Mouse (Mus musculus) heart, embryonic 11.5 days (tissue): ENCODE results near the gene BC017158. TPM values are rescaled to one million over a fixed set of nuclear protein-coding genes. Genes with fewer than 3 reads are reported as not detected.
A peak's percentile ranks its signal among the peaks of the same experiment; 100 is the strongest.

Source experiments
- ATAC-seq: fragments of 200-750 bp; cut with Nextera tagmentation; replicated peaks from 2 replicates; pipeline ENCODE4 v1.8.0; 2017; ENCODE audit warnings: moderate library complexity; ENCODE audit not compliant: insufficient number of reproducible peaks, low FRiP score, low TSS enrichment
- H3K27ac ChIP-seq: fragments of 300-500 bp; sonication (generic); 2 replicates; pipeline ENCODE4 v1.5.1; 2014; ENCODE audit warnings: mild to moderate bottlenecking, low read depth, low read length
- H3K27me3 ChIP-seq: fragments of 300-500 bp; sonication (generic); 2 replicates; pipeline ENCODE4 v1.6.1; 2014; ENCODE audit warnings: mild to moderate bottlenecking, low read length, mixed read lengths; ENCODE audit not compliant: control insufficient read depth, insufficient read depth
- H3K36me3 ChIP-seq: fragments of 300-500 bp; sonication (generic); 2 replicates; pipeline ENCODE4 v1.6.1; 2014; ENCODE audit warnings: mild to moderate bottlenecking, low read length, moderate library complexity, mixed read lengths; ENCODE audit not compliant: control insufficient read depth, insufficient read depth
- H3K4me1 ChIP-seq: fragments of 300-500 bp; sonication (generic); 2 replicates; pipeline ENCODE4 v1.6.1; 2014; ENCODE audit warnings: low read length; ENCODE audit not compliant: control insufficient read depth, insufficient read depth
- H3K4me2 ChIP-seq: fragments of 300-500 bp; sonication (generic); 2 replicates; pipeline ENCODE4 v1.6.1; 2014; ENCODE audit warnings: mild to moderate bottlenecking, moderate library complexity
- H3K4me3 ChIP-seq: fragments of 300-500 bp; sonication (generic); 2 replicates; pipeline ENCODE4 v1.5.1; 2014; ENCODE audit warnings: low read depth, low read length
- H3K9ac ChIP-seq: fragments of 300-500 bp; sonication (generic); 2 replicates; pipeline ENCODE4 v1.6.1; 2014; ENCODE audit warnings: mild to moderate bottlenecking, low read depth, low read length, moderate library complexity
- H3K9me3 ChIP-seq: fragments of 300-500 bp; sonication (generic); replicated peaks from 2 replicates; pipeline ENCODE4 v1.6.1; 2016; ENCODE audit warnings: low read length; ENCODE audit not compliant: control insufficient read depth
- WGBS: fragments of 180-500 bp; shearing (Covaris S2); extraction: QIAGEN DNeasy Blood & Tissue Kit; methylation state at CpG from one replicate; pipeline ENCODE4 v1.1.7; 2014; ENCODE audit not compliant: insufficient replicate concordance; 5-methylcytosine and 5-hydroxymethylcytosine counted together
- polyA plus RNA-seq: library from polyadenylated mRNA; unstranded; fragments of >200 nt; fragmentation: Nextera tagmentation; extraction: Ambion mirVana; gene quantifications from 2 replicates; pipeline ENCODE4 v1.2.1, GENCODE M21; 2014

BC017158 gene
- polyA plus RNA-seq, 1 experiment from 2014 or later, result 18.2 TPM

GRCm38 (mm10) chr7:128248081-128249042, 49.6 kb downstream of the BC017158 start:
- peak overlapping the region; percentile 86 for H3K9ac ChIP-seq
- H3K9me3 ChIP-seq, result no peaks in the 10 kb centered on the region
- H3K27ac ChIP-seq, result no peak overlapping the region
- WGBS, result 78% methylated on average over 10 of the region's 10 CpGs
- ATAC-seq, result no peak
- peaks cover 21% of the 10 kb centered on the region; the same call in 1 of the 2 replicates for H3K36me3 ChIP-seq
- H3K27me3 ChIP-seq, result no peaks in the 10 kb centered on the region
- H3K4me2 ChIP-seq, result peak overlapping the region; percentile 73
- H3K4me3 ChIP-seq, result peak overlapping the region; percentile 59
- H3K4me1 ChIP-seq, result peaks cover 19% of the 10 kb centered on the region

- peak overlapping the region; percentile 73 for H3K4me2 ChIP-seq
- no peaks in the 10 kb centered on the region for H3K27me3 ChIP-seq
- peak overlapping the region; percentile 86 for H3K9ac ChIP-seq
- H3K36me3 ChIP-seq, result peaks cover 22% of the 10 kb centered on the region
- peaks cover 19% of the 10 kb centered on the region for H3K4me1 ChIP-seq
- WGBS, result 0% methylated on average over 13 of the region's 13 CpGs
- peak overlapping the region; percentile 98 for H3K27ac ChIP-seq
- ATAC-seq, result peak; percentile 72
- peak overlapping the region; percentile 59 for H3K4me3 ChIP-seq
- H3K9me3 ChIP-seq, result no peaks in the 10 kb centered on the region
Measured at GRCm38 (mm10) chr7:128247443-128247842, 50.5 kb downstream of the BC017158 start.

DNA sequence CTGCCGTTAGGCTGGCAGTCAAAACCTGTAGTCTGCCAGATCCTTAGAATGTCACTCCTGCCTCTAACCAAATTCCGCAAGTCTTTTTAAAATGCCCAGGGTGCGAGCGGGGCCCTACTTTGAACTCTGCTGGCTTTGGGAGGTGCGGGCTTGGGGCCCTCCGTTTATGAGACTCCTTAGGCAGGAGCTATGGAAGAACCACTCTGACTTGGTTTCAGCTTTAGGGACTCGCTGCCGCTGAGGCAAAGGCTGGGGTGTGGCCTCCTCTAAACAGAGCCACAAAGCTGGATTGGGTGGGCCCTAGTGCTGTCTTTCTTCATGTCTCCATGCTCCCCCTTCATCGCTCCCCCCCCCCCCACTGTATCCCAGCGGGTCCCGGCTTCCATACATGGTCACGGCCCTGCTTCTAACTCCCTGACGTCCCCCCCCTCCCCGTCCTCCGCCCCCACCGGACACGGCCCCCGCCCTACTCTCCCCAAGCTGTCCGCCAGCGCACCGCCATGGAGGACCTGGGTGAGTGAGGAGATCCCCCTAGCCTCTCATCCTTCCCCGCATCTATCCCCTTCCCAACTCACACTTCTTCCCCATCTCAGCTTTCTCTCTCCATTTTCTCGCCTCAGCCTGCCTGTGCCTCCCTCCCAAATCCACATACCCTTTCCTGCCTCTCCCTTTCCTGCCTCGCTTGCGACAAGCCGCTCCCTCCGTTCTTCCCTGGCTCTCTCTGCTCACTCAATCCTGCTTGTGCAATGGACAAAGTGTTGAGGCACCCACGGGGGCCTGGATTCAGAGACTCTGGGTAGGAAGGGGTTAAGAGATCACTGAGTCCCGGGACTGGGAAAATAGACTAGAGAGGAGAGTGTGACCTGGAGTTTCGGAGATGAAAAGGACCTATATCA, 51.2 kb downstream of the BC017158 start, which contains the start of gene Tgfb1i1:
Gene Tgfb1i1, plus strand, starts transcription at position 317 of the 896 bp plus-strand sequence.
- H3K4me2 ChIP-seq, result peak within 1 kb of the TSS; percentile 73
- H3K4me3 ChIP-seq, result peak within 1 kb of the TSS; percentile 59
- no peaks in the 10 kb centered on the region for H3K27me3 ChIP-seq
- H3K27ac ChIP-seq, result peak within 1 kb of the TSS; percentile 98
- WGBS, result 2% methylated on average over 24 of the region's 30 CpGs
- ATAC-seq, result peak; percentile 83
- H3K36me3 ChIP-seq, result peaks cover 20% of the 10 kb centered on the region
- H3K4me1 ChIP-seq, result peaks cover 19% of the 10 kb centered on the region
- peak within 1 kb of the TSS; percentile 86 for H3K9ac ChIP-seq
- no peaks in the 10 kb centered on the region for H3K9me3 ChIP-seq

- H3K9ac ChIP-seq, result no peak overlapping the region
Measured at GRCm38 (mm10) chr7:128245547-128245946, 52.4 kb downstream of the BC017158 start.

DNA sequence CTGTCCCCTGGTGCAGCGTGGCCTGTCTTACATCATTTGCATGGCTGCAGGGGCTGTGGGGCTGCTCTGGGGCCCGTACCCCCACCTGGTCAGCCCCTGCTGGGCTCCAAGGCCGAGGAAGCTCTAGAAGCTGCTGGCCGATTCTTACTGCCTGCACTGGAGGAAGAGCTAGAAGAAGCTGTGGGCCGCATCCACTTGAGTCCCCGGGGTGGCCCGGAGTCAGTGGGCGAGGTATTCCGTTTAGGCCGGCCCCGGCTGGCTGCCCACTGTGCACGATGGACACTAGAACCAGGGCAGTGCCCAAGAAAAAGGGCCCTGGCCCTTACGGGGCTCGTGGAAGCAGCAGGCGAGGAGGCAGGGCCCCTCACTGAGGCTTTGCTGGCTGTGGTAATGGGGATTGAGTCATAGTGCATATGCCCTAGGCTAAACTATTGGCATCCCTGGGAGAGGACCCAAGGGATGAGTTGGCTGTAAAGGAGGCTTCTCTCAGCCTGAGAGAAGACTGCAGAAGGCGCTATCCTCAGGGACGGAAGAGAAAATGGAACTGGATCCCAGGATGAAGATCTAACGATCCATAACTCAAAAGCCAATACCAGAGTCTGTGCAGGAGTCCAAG, 53.5 kb downstream of the BC017158 start:
- 88% methylated on average over 18 of the region's 18 CpGs for WGBS
- Histone ChIP-seq H3K27ac (no peak overlapping the region), H3K4me2 (no peak overlapping the region), H3K27me3 (no peaks in the 10 kb centered on the region), H3K4me3 (no peak overlapping the region), H3K9me3 (no peaks in the 10 kb centered on the region), H3K4me1 (peaks cover 19% of the 10 kb centered on the region), H3K9ac (no peak overlapping the region; the same call in 1 of the 2 replicates), H3K36me3 (peaks cover 24% of the 10 kb centered on the region)
- no peak for ATAC-seq

More at GRCm38 (mm10) chr7:128245547-128245946, 52.4 kb downstream of the BC017158 start:
- H3K4me1 ChIP-seq, result peaks cover 19% of the 10 kb centered on the region
- WGBS, result 84% methylated on average over 4 of the region's 4 CpGs
- no peak overlapping the region; the same call in 1 of the 2 replicates for H3K4me2 ChIP-seq
- ATAC-seq, result no peak
- no peak overlapping the region for H3K4me3 ChIP-seq
- H3K36me3 ChIP-seq, result peaks cover 22% of the 10 kb centered on the region
- H3K27me3 ChIP-seq, result no peaks in the 10 kb centered on the region
- H3K27ac ChIP-seq, result peak overlapping the region; percentile 98; the same call in 1 of the 2 replicates
- no peaks in the 10 kb centered on the region for H3K9me3 ChIP-seq

- Histone ChIP-seq H3K4me2 (no peak overlapping the region), H3K27me3 (no peaks in the 10 kb centered on the region), H3K36me3 (peaks cover 23% of the 10 kb centered on the region), H3K27ac (no peak overlapping the region), H3K4me3 (no peak overlapping the region), H3K9me3 (no peaks in the 10 kb centered on the region), H3K9ac (no peak overlapping the region; the same call in 1 of the 2 replicates), H3K4me1 (peaks cover 24% of the 10 kb centered on the region)
- 73% methylated on average over 10 of the region's 10 CpGs for WGBS
- ATAC-seq, result no peak
Measured at GRCm38 (mm10) chr7:128243921-128244320, 54.0 kb downstream of the BC017158 start.

DNA sequence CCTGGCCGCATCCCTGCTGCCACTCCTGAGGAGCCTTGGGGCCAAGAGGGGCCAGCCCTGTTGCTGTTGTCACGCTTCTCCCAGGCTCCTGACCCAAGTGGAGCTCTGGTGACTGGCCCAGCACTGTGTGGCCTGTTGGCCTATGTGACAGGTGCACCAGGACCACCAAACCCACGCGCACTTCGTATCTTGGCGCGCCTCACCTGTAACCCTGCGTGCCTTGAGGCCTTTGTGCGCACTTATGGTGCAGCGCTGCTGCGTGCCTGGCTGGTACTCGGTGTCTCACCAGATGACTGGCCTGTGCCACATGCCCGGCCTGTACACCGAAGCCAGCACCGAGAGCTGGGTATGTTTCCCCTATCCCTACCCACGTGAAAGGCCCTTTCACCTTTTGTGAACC, 55.6 kb downstream of the BC017158 start:
- 94% methylated on average over 16 of the region's 16 CpGs for WGBS
- Histone ChIP-seq H3K27me3 (no peaks in the 10 kb centered on the region), H3K9ac (peak overlapping the region; percentile 39; the same call in 1 of the 2 replicates), H3K9me3 (no peaks in the 10 kb centered on the region), H3K27ac (no peak overlapping the region), H3K4me1 (peaks cover 15% of the 10 kb centered on the region), H3K4me3 (no peak overlapping the region), H3K4me2 (no peak overlapping the region), H3K36me3 (peaks cover 21% of the 10 kb centered on the region)
- no peak for ATAC-seq
